Mouse (Mus musculus) sigmoid colon, adult 10 weeks (tissue): ENCODE data around the gene Alox12b. TPM values are rescaled to one million over a fixed set of nuclear protein-coding genes. Genes with fewer than 3 reads are reported as not detected.

Experiments
- polyA plus RNA-seq: library from polyadenylated mRNA; stranded (reverse); fragments of 350-450 nt; fragmentation: Illumina TruSeq; extraction: RNeasy Lipid Tissue Mini Kit (QIAGEN cat#74804); gene quantifications from one replicate; pipeline ENCODE4 v1.2.3, GENCODE M21; 2014; ENCODE audit warnings: low read depth, low replicate concordance

Gene Alox12b
- polyA plus RNA-seq, result not detected

GRCm38 (mm10) chr11:69156800-69157199 is at the start of gene Alox12b:
Gene Alox12b (plus strand): TSS chr11:69156989.

GRCm38 (mm10) chr11:69120221-69121000 is 36.4 kb upstream of the Alox12b start, which contains the start of gene Hes7:
Gene Hes7 (plus strand): TSS chr11:69120404.

GRCm38 (mm10) chr11:69122336-69122951 is 34.3 kb upstream of the Alox12b start, which contains the start of gene 9130213A22Rik:
Gene 9130213A22Rik (minus strand): TSS chr11:69122589.

GRCm38 (mm10) chr11:69125852-69125918 is 31.1 kb upstream of the Alox12b start, which contains the start of gene Aloxe3:
Gene Aloxe3 (plus strand): TSS chr11:69125896.

GRCm38 (mm10) chr11:69197743-69198142 is 41.0 kb downstream of the Alox12b start, which contains the start of gene Alox8:
Gene Alox8 (minus strand): TSS chr11:69197843.

Other genes starting within 250 kb of the Alox12b start
- not detected for gene Odf4, start 229.9 kb upstream of the Alox12b start, polyA plus RNA-seq
- gene Arhgef15, start 199.5 kb upstream of the Alox12b start, polyA plus RNA-seq, result 1.7 TPM
- gene Slc25a35, start 188.9 kb upstream of the Alox12b start, polyA plus RNA-seq, result 53.1 TPM
- gene Rangrf, start 181.8 kb upstream of the Alox12b start, polyA plus RNA-seq, result 7.5 TPM
- gene Pfas, start 148.5 kb upstream of the Alox12b start, polyA plus RNA-seq, result 8.8 TPM
- 3.0 TPM for gene Ctc1, start 141.1 kb upstream of the Alox12b start, polyA plus RNA-seq
- gene Aurkb, start 111.3 kb upstream of the Alox12b start, polyA plus RNA-seq, result 3.5 TPM
- 3.4 TPM for gene Borcs6, start 97.3 kb upstream of the Alox12b start, polyA plus RNA-seq
- gene Tmem107, start 86.2 kb upstream of the Alox12b start, polyA plus RNA-seq, result 1.9 TPM
- 109 TPM for gene Vamp2, start 68.5 kb upstream of the Alox12b start, polyA plus RNA-seq
- gene Per1, start 61.8 kb upstream of the Alox12b start, polyA plus RNA-seq, result 0.32 TPM
- gene Hes7, start 36.6 kb upstream of the Alox12b start, polyA plus RNA-seq, result not detected
- not detected for gene 9130213A22Rik, start 34.4 kb upstream of the Alox12b start, polyA plus RNA-seq
- 0.22 TPM for gene Aloxe3, start 31.1 kb upstream of the Alox12b start, polyA plus RNA-seq
- not detected for gene Alox8, start 40.9 kb downstream of the Alox12b start, polyA plus RNA-seq
- not detected for gene Gucy2e, start 80.0 kb downstream of the Alox12b start, polyA plus RNA-seq
- 6.8 TPM for gene Cntrob, start 166.8 kb downstream of the Alox12b start, polyA plus RNA-seq
- 40.4 TPM for gene Trappc1, start 167.0 kb downstream of the Alox12b start, polyA plus RNA-seq
- gene Kcnab3, start 169.3 kb downstream of the Alox12b start, polyA plus RNA-seq, result 0.25 TPM
- 5.9 TPM for gene Rnf227, start 183.5 kb downstream of the Alox12b start, polyA plus RNA-seq
- 17.9 TPM for gene Chd3, start 212.4 kb downstream of the Alox12b start, polyA plus RNA-seq
- gene Naa38, start 238.5 kb downstream of the Alox12b start, polyA plus RNA-seq, result 5.3 TPM
- 31.9 TPM for gene Cyb5d1, start 238.6 kb downstream of the Alox12b start, polyA plus RNA-seq
- gene Tmem88, start 241.2 kb downstream of the Alox12b start, polyA plus RNA-seq, result not detected